In genomic region chr4:58552731-58553630, GRCm38 (mm10) we compare ENCODE assay signal across 7 mouse cellular contexts. TPM values are rescaled to one million over a fixed set of nuclear protein-coding genes. Genes with fewer than 3 reads are reported as not detected.
DNase-seq lines count a peak whose midpoint lies in the region; ATAC-seq and TF ChIP-seq lines count a peak whose summit lies in the region.

No protein-coding gene starts in this region.

- H3K4me3 ChIP-seq in heart, adult 2 months = peak overlapping the region; percentile 61
- H3K4me3 ChIP-seq in liver, embryonic 11.5 days (ENCODE audit: low read depth, low read length) = peak overlapping the region; percentile 68
- peak overlapping the region; percentile 67 for H3K4me3 ChIP-seq in myocyte
- peak overlapping the region; percentile 75 for H3K4me3 ChIP-seq in stomach, embryonic 15.5 days (replicated peaks)

- intact Hi-C loops in heart, adult 2 months (cut with DNase I) = loop anchor here (5.0 to 10.0 kb wide), 3 partner anchors 112 to 194 kb away; no protein-coding TSS in a partner anchor

- H3K9me3 ChIP-seq in liver, embryonic 11.5 days (ENCODE audit: control insufficient read depth, low read length) = no peaks in the 10 kb centered on the region
- H3K9me3 ChIP-seq in stomach, embryonic 15.5 days = no peaks in the 10 kb centered on the region

- no peak for TF ChIP-seq EP300 in heart, adult 2 months (IDR thresholded peaks at IDR 0.05; ENCODE audit: insufficient read depth, low read depth, low read length)

- no peaks in the 10 kb centered on the region for H3K36me3 ChIP-seq in heart, adult 2 months (ENCODE audit: control insufficient read depth, insufficient read depth, low read length)
- H3K36me3 ChIP-seq in liver, embryonic 11.5 days (ENCODE audit: control insufficient read depth, insufficient read depth, low read length) = no peaks in the 10 kb centered on the region
- no peaks in the 10 kb centered on the region for H3K36me3 ChIP-seq in myocyte (ENCODE audit: control insufficient read depth, insufficient read depth)
- no peaks in the 10 kb centered on the region for H3K36me3 ChIP-seq in stomach, embryonic 15.5 days

- no peaks in the 10 kb centered on the region for H3K79me2 ChIP-seq in heart, adult 2 months (replicated peaks; ENCODE audit: control insufficient read depth, insufficient read depth, low read length)
- H3K79me2 ChIP-seq in myocyte (ENCODE audit: control insufficient read depth, insufficient read depth) = peaks cover 24% of the 10 kb centered on the region

- TF ChIP-seq POLR2A in heart, adult 2 months (IDR thresholded peaks at IDR 0.05; ENCODE audit: insufficient read depth, low read depth, low read length) = no peak
- peak; percentile 55 for TF ChIP-seq POLR2A in myocyte (IDR thresholded peaks at IDR 0.05; ENCODE audit: insufficient read length, low read depth)

- H3K4me2 ChIP-seq in liver, embryonic 11.5 days = peak overlapping the region; percentile 91
- peak overlapping the region; percentile 87 for H3K4me2 ChIP-seq in myocyte (ENCODE audit: low read depth)
- peak overlapping the region; percentile 92 for H3K4me2 ChIP-seq in stomach, embryonic 15.5 days

- peak overlapping the region; percentile 78 for H3K9ac ChIP-seq in heart, adult 2 months (ENCODE audit: low read depth, low read length)
- H3K9ac ChIP-seq in liver, embryonic 11.5 days (ENCODE audit: low read depth, low read length) = peak overlapping the region; percentile 62
- peak overlapping the region; percentile 77 for H3K9ac ChIP-seq in stomach, embryonic 15.5 days

- peaks cover 4% of the 10 kb centered on the region; the same call in 1 of the 2 replicates for H3K27me3 ChIP-seq in heart, adult 2 months (ENCODE audit: control insufficient read depth, insufficient read depth, low read length)
- peaks cover 9% of the 10 kb centered on the region for H3K27me3 ChIP-seq in liver, embryonic 11.5 days (replicated peaks; ENCODE audit: control insufficient read depth, insufficient read depth, low read length)
- H3K27me3 ChIP-seq in myocyte (ENCODE audit: control insufficient read depth, insufficient read depth, insufficient read length) = no peaks in the 10 kb centered on the region
- H3K27me3 ChIP-seq in stomach, embryonic 15.5 days (replicated peaks) = no peaks in the 10 kb centered on the region

- peak; percentile 53 for TF ChIP-seq CTCF in heart, adult 2 months (IDR thresholded peaks at IDR 0.05)

- ATAC-seq in liver, embryonic 11.5 days (replicated peaks; ENCODE audit: low FRiP score) = peak; percentile 53
- ATAC-seq in stomach, embryonic 15.5 days (ENCODE audit: insufficient read depth, low FRiP score, low read depth) = peak; percentile 89

- peak overlapping the region; percentile 59 for H3ac ChIP-seq in myocyte (ENCODE audit: control insufficient read depth, insufficient read length)

- H3K27ac ChIP-seq in heart, adult 2 months = peak overlapping the region; percentile 74
- peak overlapping the region; percentile 26; the same call in 1 of the 2 replicates for H3K27ac ChIP-seq in liver, embryonic 11.5 days (ENCODE audit: low read depth, low read length)
- H3K27ac ChIP-seq in stomach, embryonic 15.5 days = peak overlapping the region; percentile 94

- H3K4me1 ChIP-seq in heart, adult 2 months (ENCODE audit: control insufficient read depth, insufficient read depth, low read length) = no peaks in the 10 kb centered on the region; the same call in 1 of the 2 replicates
- H3K4me1 ChIP-seq in liver, embryonic 11.5 days (replicated peaks; ENCODE audit: control insufficient read depth, insufficient read depth, low read length) = peaks cover 8% of the 10 kb centered on the region
- H3K4me1 ChIP-seq in stomach, embryonic 15.5 days = peaks cover 5% of the 10 kb centered on the region; the same call in 1 of the 2 replicates

- peak; percentile 78 to 89 for DNase-seq in adrenal gland, postnatal 36 days
- DNase-seq in embryo, embryonic 9.5 days (ENCODE audit: extremely low spot score) = peak; percentile 86
- DNase-seq in heart, adult 2 months = peak; percentile 84 to 85
- DNase-seq in kidney, adult 8-10 months = peak; percentile 49
- peak; percentile 68 for DNase-seq in liver, embryonic 11.5 days (ENCODE audit: low spot score)

- 2% methylated on average over 71 of the region's 71 CpGs for WGBS in heart, adult 2 months
- under 1% methylated on average over 71 of the region's 71 CpGs for WGBS in liver, embryonic 11.5 days
- WGBS in stomach, embryonic 15.5 days = under 1% methylated on average over 71 of the region's 71 CpGs

TF ChIP-seq in myocyte, 11 proteins besides CTCF, POLR2A, EP300 and RAD21:
- TF ChIP-seq POLR2AphosphoS2 (IDR thresholded peaks at IDR 0.05; ENCODE audit: insufficient read length, low read depth) = peak; percentile 59
- peak in 1 of 3 experiments; percentile 45 for TF ChIP-seq MYOD1 (IDR thresholded peaks at IDR 0.05; ENCODE audit: control insufficient read depth in 1 of 3, insufficient read length in 2 of 3, low read depth in 2 of 3)
- no peak for TF ChIP-seq REST (IDR thresholded peaks at IDR 0.05; ENCODE audit: insufficient read depth, insufficient read length)

RNA-seq across cellular contexts. Expression of gene Lpar1, which starts 0.7 kb away (rescaled TPM):
- 10 to 100 TPM; 15.9 to 28.0 TPM for total RNA-seq in adrenal gland, postnatal 36 days (2021)
- total RNA-seq in heart, adult 2 months (2021) = 10 to 100 TPM in 1 of 2 experiments, 1 to 10 TPM in 1; 8.0 to 10.7 TPM
- 15.8 and 21.1 TPM in 2 replicates for polyA plus RNA-seq in heart, adult 2 months (2012; rRNA removed)
- polyA plus RNA-seq in liver, embryonic 11.5 days (2014; fragmentation: Nextera tagmentation; extraction: Ambion mirVana) = 21.3 and 24.7 TPM in 2 replicates
- 14.1 TPM for polyA plus RNA-seq in myocyte (2012; fragmentation: generic; extraction: Trizol)
- polyA plus RNA-seq in stomach, embryonic 15.5 days (2015; fragmentation: Nextera tagmentation; extraction: Ambion mirVana) = 66.6 and 68.7 TPM in 2 replicates

Comparison
In these comparisons a context has a peak if more than half of its experiments do, and no peak if none do; other contexts are left out.
1. Peak in every context shown above with its lines: DNase-seq, ATAC-seq, H3K4me3 ChIP-seq and H3K27ac ChIP-seq.
2. H3K27ac ChIP-seq: peak in every context shown above with its lines; median percentile 94 in stomach, embryonic 15.5 days; 74 in heart, adult 2 months; 26 in liver, embryonic 11.5 days.